25 mouse cellular contexts compared by ENCODE assay signal in the genomic region with DNA sequence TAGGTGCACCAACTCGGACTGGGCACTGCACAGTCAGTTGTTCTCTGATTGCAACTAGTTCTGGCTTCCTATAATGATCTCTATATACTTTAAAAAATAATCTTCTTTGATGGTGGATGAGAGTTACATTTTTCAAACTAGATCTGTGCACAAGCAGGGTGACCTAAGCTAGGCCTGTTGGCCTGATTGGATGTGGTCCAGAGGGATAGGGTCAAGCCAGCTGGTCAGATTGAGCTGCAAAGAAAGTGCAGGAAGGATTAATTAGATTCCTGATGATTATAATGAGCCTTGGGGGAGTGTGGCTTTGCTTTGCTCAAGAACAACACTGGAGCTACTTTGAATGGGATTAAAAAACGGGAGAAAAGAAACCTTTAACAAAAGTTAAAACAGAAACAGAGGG.
DNase-seq lines count a peak whose midpoint lies in the region; ATAC-seq lines count a peak whose summit lies in the region.
"Had no signal": no experiment of that assay in that cellular context is flagged by ENCODE, and none has a peak within 500 bp of the region (broad histone marks: within the 10 kb centered on the region; RNA-seq: fewer than 3 reads in every experiment).

No protein-coding gene starts in this region.

- no peak overlapping the region for H3K4me3 ChIP-seq in kidney, embryonic 15.5 days (replicated peaks)
- no peak overlapping the region for H3K4me3 ChIP-seq in hindbrain, embryonic 12.5 days
- H3K4me3 ChIP-seq: embryonic facial prominence, embryonic 12.5 days; gastrocnemius, adult 2 months; heart, embryonic 10.5 days; intestine, embryonic 15.5 days; limb, embryonic 13.5 days; liver, embryonic 12.5 days; midbrain, embryonic 12.5 days had no signal

- H3K4me1 ChIP-seq in kidney, embryonic 15.5 days: no peaks in the 10 kb centered on the region
- no peaks in the 10 kb centered on the region for H3K4me1 ChIP-seq in hindbrain, embryonic 12.5 days
- H3K4me1 ChIP-seq: embryonic facial prominence, embryonic 12.5 days; heart, embryonic 10.5 days; intestine, embryonic 15.5 days; limb, embryonic 13.5 days; liver, embryonic 12.5 days; midbrain, embryonic 12.5 days had no signal

- H3K27me3 ChIP-seq in kidney, embryonic 15.5 days: no peaks in the 10 kb centered on the region
- no peaks in the 10 kb centered on the region for H3K27me3 ChIP-seq in hindbrain, embryonic 12.5 days
- H3K27me3 ChIP-seq: CH12.LX; embryonic facial prominence, embryonic 12.5 days; intestine, embryonic 15.5 days; limb, embryonic 13.5 days; liver, embryonic 12.5 days; midbrain, embryonic 12.5 days had no signal

- no peak for ATAC-seq in kidney, embryonic 15.5 days (replicated peaks; ENCODE audit: low FRiP score)
- no peak for ATAC-seq in hindbrain, embryonic 12.5 days (ENCODE audit: low FRiP score)
- ATAC-seq: hindbrain, embryonic 16.5 days; intestine, embryonic 15.5 days; liver, embryonic 12.5 days had no signal

- no peaks in the 10 kb centered on the region for H3K36me3 ChIP-seq in kidney, embryonic 15.5 days
- no peaks in the 10 kb centered on the region for H3K36me3 ChIP-seq in hindbrain, embryonic 12.5 days
- H3K36me3 ChIP-seq: embryonic facial prominence, embryonic 12.5 days; G1E; heart, embryonic 10.5 days; intestine, embryonic 15.5 days; limb, embryonic 13.5 days; liver, embryonic 12.5 days; midbrain, embryonic 12.5 days had no signal

- no peak overlapping the region for H3K4me2 ChIP-seq in kidney, embryonic 15.5 days
- H3K4me2 ChIP-seq in hindbrain, embryonic 12.5 days (replicated peaks): no peak overlapping the region
- H3K4me2 ChIP-seq: embryonic facial prominence, embryonic 12.5 days; intestine, embryonic 15.5 days; limb, embryonic 13.5 days; liver, embryonic 12.5 days; midbrain, embryonic 12.5 days had no signal

- H3K27ac ChIP-seq in kidney, embryonic 15.5 days: no peak overlapping the region
- H3K27ac ChIP-seq in hindbrain, embryonic 12.5 days: no peak overlapping the region
- H3K27ac ChIP-seq: embryonic facial prominence, embryonic 12.5 days; gastrocnemius, adult 2 months; heart, embryonic 10.5 days; intestine, embryonic 15.5 days; limb, embryonic 13.5 days; liver, embryonic 12.5 days; midbrain, embryonic 12.5 days had no signal

- peak; percentile 22 for DNase-seq in kidney, postnatal 14 days
- peak; percentile 88 for DNase-seq in brain, adult 2 months (ENCODE audit: low read depth, low spot score)
- DNase-seq in cerebellum, adult 18-20 months: peak; percentile 60 to 70
- DNase-seq in cerebellum, postnatal 14 days: peak; percentile 46 to 57
- no peak for DNase-seq in urinary bladder, postnatal 25 days (ENCODE audit: low spot score)
- DNase-seq in heart, postnatal 25 days (ENCODE audit: low spot score): no peak
- DNase-seq: gastrocnemius, adult 2 months; kidney, adult 9 months; kidney, postnatal 36 days; layer of hippocampus, postnatal 36 days; lung, adult 18-20 months; lung, postnatal 10 days; thymus, adult 18-20 months; thymus, postnatal 36 days had no signal

- no peaks in the 10 kb centered on the region for H3K9me3 ChIP-seq in kidney, embryonic 15.5 days (replicated peaks)
- H3K9me3 ChIP-seq in hindbrain, embryonic 12.5 days (replicated peaks): no peaks in the 10 kb centered on the region
- H3K9me3 ChIP-seq: embryonic facial prominence, embryonic 12.5 days; G1E; heart, embryonic 10.5 days; intestine, embryonic 15.5 days; limb, embryonic 13.5 days; liver, embryonic 12.5 days; midbrain, embryonic 12.5 days had no signal

- intact Hi-C loops in heart, postnatal 25 days (cut with DNase I): no loop called here

- 43% methylated on average over 2 of the region's 2 CpGs for WGBS in kidney, embryonic 15.5 days
- 49% methylated on average over 2 of the region's 2 CpGs for WGBS in hindbrain, embryonic 12.5 days

- no peak overlapping the region for H3K9ac ChIP-seq in kidney, embryonic 15.5 days
- H3K9ac ChIP-seq in hindbrain, embryonic 12.5 days: no peak overlapping the region
- H3K9ac ChIP-seq: embryonic facial prominence, embryonic 12.5 days; intestine, embryonic 15.5 days; limb, embryonic 13.5 days; liver, embryonic 12.5 days; midbrain, embryonic 12.5 days had no signal

Comparison
In these comparisons a context has a peak if more than half of its experiments do, and no peak if none do; other contexts are left out.
1. DNase-seq: peak in kidney, postnatal 14 days (single experiment), brain, adult 2 months (single experiment), cerebellum, adult 18-20 months (2 of 2) and cerebellum, postnatal 14 days (2 of 2); none in urinary bladder, postnatal 25 days (single experiment) and heart, postnatal 25 days (single experiment).